Mouse (Mus musculus) embryo, embryonic 10 days (tissue): ENCODE results near the gene Olfr1382.
"Not testable (repeated sequence)": the region's sequence is repeated elsewhere in the genome, so short reads cannot be mapped to it uniquely, and the experiment has no call there.

Experiments used
- DNase-seq: peaks from one replicate; pipeline ENCODE4 v3.0.0-alpha.2; 2015; ENCODE audit warnings: low spot score

Olfr1382 gene

GRCm38 (mm10) chr11:49527947-49528346, at the start of gene Olfr1382:
Olfr1382 (plus strand) TSS chr11:49528247.
- no peak for DNase-seq

- DNase-seq, result peak; percentile 3
Observed at GRCm38 (mm10) chr11:49485973-49486372, 42.1 kb upstream of the Olfr1382 start.

DNA sequence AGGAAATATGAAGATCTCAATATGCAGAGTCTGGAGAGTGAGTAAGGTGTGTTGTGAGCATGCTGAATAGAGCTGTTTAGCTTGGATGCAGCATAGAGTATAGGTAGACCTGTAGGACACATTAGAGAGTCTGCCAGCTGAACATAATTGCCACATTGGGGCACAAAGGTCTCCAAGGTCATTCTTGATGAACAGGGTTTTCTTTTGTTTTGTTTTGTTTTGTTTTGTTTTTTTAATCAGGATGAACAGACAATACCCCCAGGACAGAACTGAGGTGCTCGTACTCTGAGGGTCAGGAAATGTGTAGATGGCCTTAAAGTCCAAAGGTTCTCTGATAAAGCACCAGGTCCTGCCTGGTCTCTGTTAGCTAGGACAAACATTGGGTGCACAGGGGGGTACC, 39.3 kb upstream of the Olfr1382 start, which contains the start of gene Olfr1385:
TSS of gene Olfr1385 (plus strand) at position 301 of the 400 bp plus-strand sequence.
- DNase-seq, result not testable (repeated sequence)

GRCm38 (mm10) chr11:49518086-49518485, 10.0 kb upstream of the Olfr1382 start:
- DNase-seq, result no peak

DNA sequence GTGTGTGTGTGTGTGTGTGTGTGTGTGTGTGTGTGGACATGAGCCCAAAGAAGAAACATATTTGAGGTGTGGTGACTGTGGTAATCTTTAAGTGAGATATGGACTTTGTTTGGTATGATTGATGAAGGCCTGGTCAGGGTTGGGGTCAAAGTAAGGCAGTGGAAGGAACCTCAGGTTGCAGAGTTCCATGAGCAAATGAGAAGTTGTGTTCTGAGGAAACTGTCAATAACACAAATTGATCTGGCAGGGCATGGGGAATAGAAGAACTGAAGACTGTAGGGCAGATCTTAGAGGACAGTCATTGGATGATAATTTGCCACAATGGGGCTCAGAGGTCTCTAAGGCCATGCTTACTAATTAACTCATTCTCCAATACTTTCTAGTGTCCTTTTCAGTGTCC, 8.7 kb upstream of the Olfr1382 start, which contains the start of gene Olfr1383:
TSS of gene Olfr1383 (plus strand) at position 301 of the 400 bp plus-strand sequence.
- no peak for DNase-seq

DNA sequence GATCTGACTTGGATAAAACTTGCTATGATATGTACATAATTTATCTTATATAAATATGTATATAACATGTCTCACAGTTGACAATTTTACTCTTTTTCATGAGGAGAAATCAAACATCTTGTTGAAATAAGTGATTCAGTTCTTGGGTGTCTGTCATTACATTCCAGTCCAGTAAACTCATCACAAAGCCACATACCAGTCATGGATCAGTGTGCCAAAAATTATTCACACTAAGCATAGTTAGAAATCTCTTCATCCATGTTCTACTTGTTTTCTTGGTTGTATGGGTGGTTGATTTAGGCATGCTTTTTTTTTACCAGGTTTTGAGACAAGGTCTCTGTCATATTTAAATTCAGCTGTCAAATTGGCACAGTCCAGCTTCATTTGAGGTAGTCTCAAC, 4.7 kb downstream of the Olfr1382 start:
- DNase-seq, result no peak

- DNase-seq, result not testable (repeated sequence)
Observed at GRCm38 (mm10) chr11:49536631-49537030, 8.6 kb downstream of the Olfr1382 start.

DNA sequence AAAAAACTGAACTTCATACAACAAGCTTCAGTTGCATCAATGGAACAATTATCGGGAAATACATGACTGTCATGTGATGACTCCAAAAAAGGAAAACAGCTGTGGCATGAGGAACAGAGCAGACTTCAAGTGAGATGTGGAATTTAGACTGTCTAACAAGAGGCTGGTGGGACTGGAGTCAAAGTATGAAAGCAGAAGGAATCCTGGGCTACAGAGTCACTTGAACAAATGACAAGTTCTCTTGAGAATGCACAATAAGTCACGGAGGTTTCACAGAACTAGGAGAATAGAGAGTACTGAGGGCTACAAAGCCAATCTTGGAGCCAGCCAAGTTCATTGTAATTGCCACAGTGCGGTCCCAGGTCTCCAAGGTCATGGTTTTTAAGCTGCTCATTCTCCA, 15.1 kb downstream of the Olfr1382 start, which contains the start of gene Olfr1381:
TSS of gene Olfr1381 (plus strand) at position 301 of the 400 bp plus-strand sequence.
- DNase-seq, result not testable (repeated sequence)

GRCm38 (mm10) chr11:49554033-49554432, 26.0 kb downstream of the Olfr1382 start:
- DNase-seq, result peak; percentile 6

GRCm38 (mm10) chr11:49556578-49556977, 28.5 kb downstream of the Olfr1382 start, which contains the start of gene Olfr1380:
Olfr1380 (plus strand) TSS chr11:49556878.
- DNase-seq, result not testable (repeated sequence)

DNA sequence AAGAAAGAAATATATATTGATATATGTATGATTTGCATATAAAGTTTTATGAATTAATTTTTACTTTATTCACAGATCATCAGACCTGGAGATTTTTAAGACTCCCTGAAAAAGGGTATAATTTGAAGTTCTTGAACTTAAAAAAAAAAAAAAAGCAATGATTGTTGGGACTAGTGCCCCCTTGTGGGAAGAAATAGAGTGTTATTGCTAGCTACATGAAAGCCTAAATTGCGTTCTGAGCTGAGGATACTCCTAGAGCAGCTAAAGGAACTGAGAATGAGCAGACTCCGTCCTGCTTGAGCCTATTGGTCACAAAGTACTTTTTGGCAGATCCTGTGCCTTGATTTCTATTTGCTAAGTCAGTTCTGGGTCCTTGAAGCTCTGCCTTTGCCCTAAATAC, 47.0 kb downstream of the Olfr1382 start:
- DNase-seq, result peak; percentile 31

- not testable (repeated sequence) for DNase-seq
Observed at GRCm38 (mm10) chr11:49580452-49580851, 52.4 kb downstream of the Olfr1382 start.
